Mouse (Mus musculus): ENCODE data around the gene Nudt8.

GRCm38 (mm10) chr19:3998335-3998734, 2.0 kb upstream of the Nudt8 start:
- TF ChIP-seq CTCF (IDR thresholded peaks at IDR 0.05; ENCODE audit: low read depth) (no peak), EP300 (IDR thresholded peaks at IDR 0.05; ENCODE audit: low read depth) (no peak)

Measured in liver, postnatal 0 days (tissue).